Mouse (Mus musculus): ENCODE measurements at regions not wholly inside any gene's neighbourhood (a gene's known extent, or its start where the extent isn't known, plus 50 kb on each side); places are given as distances from the start of the nearest gene placed in this dataset.

DNA sequence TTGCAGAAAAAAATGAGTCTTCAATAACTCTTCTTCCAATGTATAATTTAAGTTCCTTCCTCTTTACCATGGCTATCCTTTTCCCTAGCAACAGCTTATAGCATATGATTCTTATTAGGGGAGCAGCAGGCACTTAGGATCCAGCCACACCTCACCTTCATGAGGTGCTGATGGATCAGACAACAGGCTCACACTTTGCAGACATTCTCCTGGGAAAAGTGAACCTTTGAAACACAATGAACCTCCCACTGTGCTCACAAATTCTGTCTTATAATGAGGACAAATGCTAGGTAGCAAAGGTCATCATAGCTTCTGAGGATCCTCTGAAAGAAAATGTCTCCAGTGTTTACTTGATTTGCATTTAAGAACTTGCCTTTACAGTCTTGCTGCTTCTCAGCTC is 191.6 kb upstream of the Xrcc4 start:
- in situ Hi-C loops (cut with MboI; ENCODE audit: low sequenced_read_pairs in 2 of 2, unreplicated experiment in 2 of 2), result no loop called here
- H3K27ac ChIP-seq (ENCODE audit: insufficient read depth, low read depth, low read length, poor library complexity, severe bottlenecking), result no peak overlapping the region
- no peaks in the 10 kb centered on the region for H3K9me3 ChIP-seq (ENCODE audit: control insufficient read depth, insufficient read depth, low read depth, low read length)
- H3K4me1 ChIP-seq (ENCODE audit: control insufficient read depth in 2 of 2, insufficient read depth in 2 of 2, low read length in 2 of 2, poor library complexity in 1 of 2), result no peaks in the 10 kb centered on the region
- no peak overlapping the region for H3K4me3 ChIP-seq (ENCODE audit: insufficient read depth in 1 of 2, low read depth in 1 of 2, low read length in 2 of 2, poor library complexity in 1 of 2, severe bottlenecking in 1 of 2)
- H3K9ac ChIP-seq (ENCODE audit: insufficient read depth, low read depth, low read length, poor library complexity, severe bottlenecking), result no peak overlapping the region
- no peak for TF ChIP-seq CHD2 (IDR thresholded peaks at IDR 0.05; ENCODE audit: low read depth, low read length)
- no peak for TF ChIP-seq ZC3H11A (IDR thresholded peaks at IDR 0.05; ENCODE audit: borderline replicate concordance, low read depth, low read length)
- TF ChIP-seq MAFK (IDR thresholded peaks at IDR 0.05; ENCODE audit: insufficient read depth, low read depth, low read length), result no peak
- no peak for TF ChIP-seq HCFC1 (IDR thresholded peaks at IDR 0.05; ENCODE audit: borderline replicate concordance, insufficient read depth, low read length)
- no peak for TF ChIP-seq ZNF384 (IDR thresholded peaks at IDR 0.05; ENCODE audit: low read depth, low read length)
- DNase-seq (ENCODE audit: low read depth, low spot score), result no peak
- no peaks in the 10 kb centered on the region for H3K36me3 ChIP-seq (ENCODE audit: control insufficient read depth, insufficient read depth, low read length, poor library complexity, severe bottlenecking)

DNA sequence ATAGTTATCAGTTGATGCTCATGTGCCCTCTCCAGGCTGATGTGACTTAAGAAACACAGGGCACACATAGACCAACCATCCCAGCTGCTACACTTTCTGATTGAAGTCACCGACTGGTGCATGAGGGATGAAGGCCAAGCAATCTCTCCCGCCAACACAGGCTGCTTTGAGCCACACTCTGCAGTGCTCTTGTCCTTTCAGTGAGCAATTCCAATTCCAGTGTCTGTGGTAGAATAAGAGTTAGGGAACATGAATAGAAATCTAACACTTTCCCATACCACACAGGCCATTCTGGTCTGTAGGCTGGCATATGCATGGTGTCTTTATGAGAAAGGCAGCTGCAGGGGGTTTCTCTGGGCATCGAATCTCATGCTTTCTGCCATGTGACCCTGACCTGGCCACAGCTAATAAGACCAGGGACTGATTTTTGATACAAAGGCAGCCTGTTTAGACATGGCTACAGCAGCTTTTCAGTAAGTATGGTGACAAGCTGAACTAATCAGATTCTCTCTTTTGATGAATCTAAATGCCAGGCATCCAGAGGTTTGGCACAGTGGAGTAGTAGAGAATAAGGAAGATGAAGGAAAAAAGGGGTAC is 190.5 kb upstream of the Xrcc4 start:
- no peaks in the 10 kb centered on the region for H3K36me3 ChIP-seq (ENCODE audit: control insufficient read depth, insufficient read depth, low read length, poor library complexity, severe bottlenecking)
- TF ChIP-seq HCFC1 (IDR thresholded peaks at IDR 0.05; ENCODE audit: borderline replicate concordance, insufficient read depth, low read length) (no peak), ZC3H11A (IDR thresholded peaks at IDR 0.05; ENCODE audit: borderline replicate concordance, low read depth, low read length) (no peak), ZNF384 (IDR thresholded peaks at IDR 0.05; ENCODE audit: low read depth, low read length) (no peak), MAFK (IDR thresholded peaks at IDR 0.05; ENCODE audit: insufficient read depth, low read depth, low read length) (no peak)
- H3K9me3 ChIP-seq (ENCODE audit: control insufficient read depth, insufficient read depth, low read depth, low read length), result no peaks in the 10 kb centered on the region
- H3K9ac ChIP-seq (ENCODE audit: insufficient read depth, low read depth, low read length, poor library complexity, severe bottlenecking), result no peak overlapping the region
- in situ Hi-C loops (cut with MboI; ENCODE audit: low sequenced_read_pairs in 2 of 2, unreplicated experiment in 2 of 2), result no loop called here
- H3K4me1 ChIP-seq (ENCODE audit: control insufficient read depth in 2 of 2, insufficient read depth in 2 of 2, low read length in 2 of 2, poor library complexity in 1 of 2), result no peaks in the 10 kb centered on the region
- DNase-seq (ENCODE audit: low read depth, low spot score), result no peak
- H3K27ac ChIP-seq (ENCODE audit: insufficient read depth, low read depth, low read length, poor library complexity, severe bottlenecking), result no peak overlapping the region
- no peak overlapping the region for H3K4me3 ChIP-seq (ENCODE audit: insufficient read depth in 1 of 2, low read depth in 1 of 2, low read length in 2 of 2, poor library complexity in 1 of 2, severe bottlenecking in 1 of 2)

DNA sequence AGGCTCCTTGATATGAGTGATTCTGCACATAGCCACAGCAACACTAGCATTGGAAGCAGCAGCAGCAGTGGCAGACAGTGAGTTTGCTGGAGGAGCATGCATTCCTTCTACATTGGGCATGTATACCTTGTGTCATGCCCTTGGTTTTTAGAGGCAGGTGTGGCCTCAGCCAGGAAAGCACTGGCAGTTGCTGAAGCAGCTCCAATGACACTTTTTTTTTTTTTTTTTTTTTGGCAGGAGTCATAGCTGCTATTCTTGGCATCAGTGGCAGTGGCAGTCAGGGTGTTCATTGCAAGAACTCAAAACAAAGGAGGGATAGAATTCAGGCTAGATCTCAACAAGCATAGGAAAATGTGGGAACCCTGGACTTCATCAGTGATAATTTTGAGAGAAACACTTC is 189.9 kb upstream of the Xrcc4 start:
- Histone ChIP-seq H3K4me1 (ENCODE audit: control insufficient read depth in 2 of 2, insufficient read depth in 2 of 2, low read length in 2 of 2, poor library complexity in 1 of 2) (no peaks in the 10 kb centered on the region), H3K27ac (ENCODE audit: insufficient read depth, low read depth, low read length, poor library complexity, severe bottlenecking) (no peak overlapping the region), H3K9me3 (ENCODE audit: control insufficient read depth, insufficient read depth, low read depth, low read length) (no peaks in the 10 kb centered on the region), H3K4me3 (ENCODE audit: insufficient read depth in 1 of 2, low read depth in 1 of 2, low read length in 2 of 2, poor library complexity in 1 of 2, severe bottlenecking in 1 of 2) (no peak overlapping the region), H3K36me3 (ENCODE audit: control insufficient read depth, insufficient read depth, low read length, poor library complexity, severe bottlenecking) (no peaks in the 10 kb centered on the region), H3K9ac (ENCODE audit: insufficient read depth, low read depth, low read length, poor library complexity, severe bottlenecking) (no peak overlapping the region)
- no peak for TF ChIP-seq ZC3H11A (IDR thresholded peaks at IDR 0.05; ENCODE audit: borderline replicate concordance, low read depth, low read length)
- TF ChIP-seq ZNF384 (IDR thresholded peaks at IDR 0.05; ENCODE audit: low read depth, low read length), result no peak
- no peak for TF ChIP-seq CHD2 (IDR thresholded peaks at IDR 0.05; ENCODE audit: low read depth, low read length)
- TF ChIP-seq HCFC1 (IDR thresholded peaks at IDR 0.05; ENCODE audit: borderline replicate concordance, insufficient read depth, low read length), result no peak
- TF ChIP-seq MAFK (IDR thresholded peaks at IDR 0.05; ENCODE audit: insufficient read depth, low read depth, low read length), result no peak
- DNase-seq (ENCODE audit: low read depth, low spot score), result no peak
- in situ Hi-C loops (cut with MboI; ENCODE audit: low sequenced_read_pairs in 2 of 2, unreplicated experiment in 2 of 2), result no loop called here

DNA sequence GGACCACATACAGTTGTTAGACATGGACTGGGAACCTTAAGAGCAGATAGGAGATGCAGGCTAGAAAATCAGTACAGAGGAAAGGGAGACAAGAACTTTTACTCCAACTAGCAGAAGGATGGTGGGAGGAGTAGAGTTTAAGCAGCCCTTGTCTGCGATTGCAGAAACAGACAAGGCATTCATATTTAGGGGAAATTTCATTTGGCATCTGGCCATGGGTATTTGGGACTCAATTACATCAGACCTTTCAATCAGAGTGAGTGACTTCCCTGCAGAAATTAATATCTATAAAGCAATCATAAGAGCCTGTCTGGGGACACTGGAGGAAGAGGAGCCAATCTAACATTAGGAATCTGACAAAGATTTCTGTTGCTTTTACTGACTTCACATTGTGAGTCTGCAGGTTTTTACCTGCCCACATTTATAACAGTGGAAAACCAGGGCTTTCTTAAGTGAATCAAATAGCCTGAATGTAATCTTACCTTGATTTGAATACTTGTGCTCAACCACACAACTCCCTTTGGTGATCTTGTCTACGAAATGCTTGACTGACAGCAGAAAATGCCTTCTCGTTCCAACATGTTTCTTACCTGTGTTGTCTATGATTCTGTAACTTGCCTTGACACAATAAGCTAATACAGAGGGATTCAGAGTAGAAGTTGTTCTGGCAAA is 169.8 kb upstream of the Xrcc4 start:
- Histone ChIP-seq H3K4me3 (ENCODE audit: insufficient read depth in 1 of 2, low read depth in 1 of 2, low read length in 2 of 2, poor library complexity in 1 of 2, severe bottlenecking in 1 of 2) (no peak overlapping the region), H3K36me3 (ENCODE audit: control insufficient read depth, insufficient read depth, low read length, poor library complexity, severe bottlenecking) (no peaks in the 10 kb centered on the region), H3K27ac (ENCODE audit: insufficient read depth, low read depth, low read length, poor library complexity, severe bottlenecking) (no peak overlapping the region), H3K9ac (ENCODE audit: insufficient read depth, low read depth, low read length, poor library complexity, severe bottlenecking) (no peak overlapping the region), H3K9me3 (ENCODE audit: control insufficient read depth, insufficient read depth, low read depth, low read length) (no peaks in the 10 kb centered on the region), H3K4me1 (ENCODE audit: control insufficient read depth in 2 of 2, insufficient read depth in 2 of 2, low read length in 2 of 2, poor library complexity in 1 of 2) (no peaks in the 10 kb centered on the region)
- DNase-seq (ENCODE audit: low read depth, low spot score), result no peak
- in situ Hi-C loops (cut with MboI; ENCODE audit: low sequenced_read_pairs in 2 of 2, unreplicated experiment in 2 of 2), result no loop called here
- TF ChIP-seq ZNF384 (IDR thresholded peaks at IDR 0.05; ENCODE audit: low read depth, low read length) (no peak), CHD2 (IDR thresholded peaks at IDR 0.05; ENCODE audit: low read depth, low read length) (no peak), MAFK (IDR thresholded peaks at IDR 0.05; ENCODE audit: insufficient read depth, low read depth, low read length) (no peak), ZC3H11A (IDR thresholded peaks at IDR 0.05; ENCODE audit: borderline replicate concordance, low read depth, low read length) (no peak), HCFC1 (IDR thresholded peaks at IDR 0.05; ENCODE audit: borderline replicate concordance, insufficient read depth, low read length) (no peak)

All from ES-E14 (cell line).